Mouse (Mus musculus): ENCODE measurements around the gene Ccnb2. TPM values are rescaled to one million over a fixed set of nuclear protein-coding genes. Genes with fewer than 3 reads are reported as not detected.

Ccnb2 gene
- polyA plus RNA-seq (2012; fragmentation: generic; extraction: Trizol) = 100 to 1,000 TPM in 1 of 2 experiments, 10 to 100 TPM in 1; 30.4 to 147 TPM

GRCm38 (mm10) chr9:70421257-70422056 is at the start of gene Ccnb2:
Ccnb2 (minus strand) TSS chr9:70421547.

Other genes starting within 250 kb of the Ccnb2 start
- gene Myo1e, start 214.2 kb downstream of the Ccnb2 start, polyA plus RNA-seq (2012; fragmentation: generic; extraction: Trizol) = 10 to 100 TPM; 11.1 to 27.2 TPM
- 1 to 10 TPM; 1.1 to 5.6 TPM for gene Rnf111, start 82.2 kb upstream of the Ccnb2 start, polyA plus RNA-seq (2012; fragmentation: generic; extraction: Trizol)
- gene Sltm, start 121.2 kb upstream of the Ccnb2 start, polyA plus RNA-seq (2012; fragmentation: generic; extraction: Trizol) = 10 to 100 TPM in 1 of 2 experiments, 1 to 10 TPM in 1; 1.9 to 10.8 TPM
- gene Gm10642, start 234.7 kb upstream of the Ccnb2 start, polyA plus RNA-seq (2012; fragmentation: generic; extraction: Trizol) = under 1 TPM; 0.18 to 0.20 TPM
- gene Mindy2, start 235.6 kb upstream of the Ccnb2 start, polyA plus RNA-seq (2012; fragmentation: generic; extraction: Trizol) = 1 to 10 TPM in 1 of 2 experiments, under 1 TPM in 1; 0.30 to 2.1 TPM

All from C3H10T1/2 (cell line).